Mouse (Mus musculus): ENCODE data around the gene Myo1e. TPM values are rescaled to one million over a fixed set of nuclear protein-coding genes. Genes with fewer than 3 reads are reported as not detected.

Myo1e gene
- total RNA-seq, 2 experiments from 2014 or later = 5.7 to 11.7 TPM

GRCm38 (mm10) chr9:70203267-70204076 is 3.7 kb upstream of the Myo1e start:
- TF ChIP-seq CTCF (IDR thresholded peaks at IDR 0.05) = no peak
- no peak for DNase-seq
- H3K4me3 ChIP-seq = no peak overlapping the region
- intact Hi-C loops (cut with DNase I) = no loop called here
- no peak overlapping the region for H3K27ac ChIP-seq

DNA sequence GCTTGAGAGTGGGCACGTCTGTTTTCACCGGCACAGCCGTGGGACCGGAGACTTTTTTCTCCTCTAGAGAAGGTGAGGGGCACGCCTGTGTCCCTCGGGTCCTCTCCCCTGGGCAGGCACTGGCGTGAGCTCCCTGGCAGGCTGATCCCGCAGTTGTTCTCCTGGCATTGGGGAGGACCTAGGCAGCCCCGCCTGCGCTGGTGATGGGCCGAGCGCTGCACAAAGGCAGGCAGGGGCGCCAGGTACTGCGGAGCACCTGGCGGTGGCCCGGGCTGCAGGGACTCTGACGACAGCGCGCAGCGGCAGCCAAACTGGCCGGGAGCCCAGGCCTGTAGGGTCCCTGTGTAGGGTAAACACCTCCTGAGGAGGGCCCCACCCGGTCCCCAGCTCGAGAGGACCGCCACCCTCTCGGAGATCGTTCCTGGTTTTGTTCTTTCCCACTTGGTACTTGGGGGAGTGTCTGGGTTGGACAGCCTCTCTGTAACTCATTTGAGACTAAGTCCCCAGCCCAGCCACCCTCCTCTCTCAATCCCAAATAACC is 901 bp downstream of the Myo1e start:
- no peak for TF ChIP-seq CTCF (IDR thresholded peaks at IDR 0.05)
- Histone ChIP-seq H3K27ac (peak overlapping the region; percentile 96), H3K4me3 (peak overlapping the region; percentile 84)
- DNase-seq = peak; percentile 79
- intact Hi-C loops (cut with DNase I) = loop anchor here (5.0 kb wide), 2 partner anchors 114 to 184 kb away; no protein-coding TSS in a partner anchor

GRCm38 (mm10) chr9:70208751-70209150 is 1.6 kb downstream of the Myo1e start:
- no peak for DNase-seq
- H3K27ac ChIP-seq = peak overlapping the region; percentile 96
- TF ChIP-seq CTCF (IDR thresholded peaks at IDR 0.05) = no peak
- H3K4me3 ChIP-seq = peak overlapping the region; percentile 84
- intact Hi-C loops (cut with DNase I) = loop anchor here (5.0 kb wide), 2 partner anchors 114 to 184 kb away; no protein-coding TSS in a partner anchor

DNA sequence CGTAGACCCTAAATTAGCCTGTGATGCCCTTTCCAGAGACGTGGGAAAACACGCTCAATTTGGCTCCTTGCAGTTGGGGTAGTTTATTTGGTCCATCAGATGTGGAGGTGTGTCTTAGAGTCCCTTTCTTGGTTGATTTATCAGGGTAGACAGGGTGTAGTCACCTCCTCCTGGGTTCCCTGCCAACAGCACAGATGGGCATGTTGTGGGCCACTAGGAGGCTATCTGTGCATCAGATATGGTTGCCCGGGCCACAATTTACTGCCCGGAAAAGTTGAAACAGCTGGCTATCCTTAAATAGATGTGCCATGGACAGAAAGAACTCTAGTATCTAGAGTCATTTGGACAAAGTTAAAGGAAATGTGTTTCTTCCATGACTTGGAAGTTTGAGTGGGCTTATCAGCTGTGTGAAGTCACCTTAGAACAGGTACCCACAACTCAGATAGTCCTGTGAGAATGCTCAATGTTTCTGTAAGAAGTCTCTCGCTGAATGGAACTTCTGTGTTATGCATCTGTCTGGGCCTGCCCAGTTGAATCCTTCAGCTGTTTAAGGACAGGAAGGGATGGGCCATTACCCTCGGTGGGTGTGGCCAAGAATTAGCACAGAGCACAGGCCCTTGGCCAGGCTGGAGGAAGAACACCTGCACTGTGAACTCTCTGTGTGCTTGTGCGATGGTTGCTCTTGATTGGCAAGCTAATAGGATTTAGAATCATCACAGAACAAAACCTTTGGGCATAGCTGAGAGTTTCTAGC is 2.3 kb downstream of the Myo1e start:
- intact Hi-C loops (cut with DNase I) = loop anchor here (2.0 to 5.0 kb wide), 4 partner anchors 38 to 183 kb away; no protein-coding TSS in a partner anchor
- Histone ChIP-seq H3K4me3 (peak overlapping the region; percentile 84), H3K27ac (peak overlapping the region; percentile 96)
- peak; percentile 62 for DNase-seq
- TF ChIP-seq CTCF (IDR thresholded peaks at IDR 0.05) = peak; percentile 32

DNA sequence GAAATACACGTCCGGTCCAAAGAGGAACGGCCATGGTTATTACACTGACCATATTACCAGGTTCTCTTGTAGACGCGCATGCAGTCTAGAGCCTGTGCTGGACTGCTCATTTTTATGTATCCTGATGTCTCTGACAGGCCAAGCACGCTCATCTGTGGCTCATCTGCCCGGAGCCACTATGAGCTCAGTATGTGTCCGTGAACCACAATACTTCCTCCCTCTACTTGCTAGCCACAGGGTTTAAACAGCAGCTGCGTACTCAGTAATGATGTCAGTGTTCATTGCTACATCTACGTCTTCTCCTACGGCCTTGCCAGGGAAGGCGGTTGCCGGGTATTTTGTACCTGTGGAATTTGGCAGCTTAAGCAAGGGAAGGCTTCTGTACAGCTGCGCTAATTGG is 4.5 kb downstream of the Myo1e start:
- TF ChIP-seq CTCF (IDR thresholded peaks at IDR 0.05) = no peak
- DNase-seq = no peak
- peak overlapping the region; percentile 9 for H3K4me3 ChIP-seq
- peak overlapping the region; percentile 44 for H3K27ac ChIP-seq
- intact Hi-C loops (cut with DNase I) = loop anchor here (2.0 to 5.0 kb wide), 2 partner anchors 36 to 49 kb away; no protein-coding TSS in a partner anchor

DNA sequence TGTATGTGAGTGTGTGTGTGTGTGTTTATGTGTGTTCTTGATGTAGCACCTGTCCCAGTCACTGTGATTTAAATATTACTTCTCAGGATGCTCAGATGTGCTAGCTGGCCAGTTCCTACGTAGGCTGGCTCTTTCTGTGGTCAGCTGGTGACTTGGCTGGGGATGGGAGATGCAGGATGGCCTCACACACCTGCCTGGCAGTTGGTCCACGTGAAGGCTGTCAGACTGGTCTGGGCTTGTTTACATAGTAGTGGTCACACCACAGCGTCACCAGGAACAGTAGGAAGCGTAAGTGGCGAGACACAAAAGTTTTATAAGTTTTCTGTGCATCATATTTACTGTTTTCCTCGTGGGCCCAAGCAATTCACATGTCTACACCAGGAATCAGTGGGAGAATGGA is 9.4 kb downstream of the Myo1e start:
- no peak for TF ChIP-seq CTCF (IDR thresholded peaks at IDR 0.05)
- intact Hi-C loops (cut with DNase I) = no loop called here

DNA sequence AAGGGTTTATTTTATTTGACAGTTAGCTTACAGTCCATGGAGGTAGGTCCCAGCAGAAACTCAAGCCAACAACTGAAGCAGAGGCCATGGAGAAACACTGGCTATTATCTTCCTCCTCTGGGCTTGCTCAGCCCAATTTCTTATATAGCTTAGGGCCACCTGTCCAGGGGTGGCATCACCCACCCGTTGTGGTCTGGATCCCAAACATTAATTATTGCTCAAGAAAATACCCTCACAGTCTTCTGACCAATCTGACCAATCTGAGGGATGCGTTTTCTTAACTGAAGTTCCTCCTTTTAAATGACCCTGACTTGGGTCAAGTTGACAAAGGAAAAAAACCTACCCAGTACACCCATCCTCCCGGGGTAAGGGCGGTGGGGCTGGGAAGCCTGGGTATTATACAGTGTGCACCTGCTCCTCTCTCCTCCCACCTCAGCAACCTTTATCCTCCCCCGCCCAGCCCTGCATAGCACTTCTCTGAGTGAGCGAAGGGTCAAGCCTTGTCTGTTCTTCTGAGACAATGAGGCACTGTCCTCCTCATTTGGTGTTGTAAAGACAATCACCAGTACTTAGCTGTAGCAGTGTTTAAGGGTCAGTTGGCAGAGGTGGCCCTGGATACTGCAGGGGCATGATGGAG is 12.3 kb downstream of the Myo1e start:
- H3K4me3 ChIP-seq = no peak overlapping the region
- no peak for TF ChIP-seq CTCF (IDR thresholded peaks at IDR 0.05)
- DNase-seq = no peak
- H3K27ac ChIP-seq = no peak overlapping the region; the same call in 1 of the 2 replicates
- intact Hi-C loops (cut with DNase I) = no loop called here

More for the DNA sequence above, 9.4 kb downstream of the Myo1e start:
- DNase-seq = no peak
- Histone ChIP-seq H3K4me3 (no peak overlapping the region), H3K27ac (no peak overlapping the region)

DNA sequence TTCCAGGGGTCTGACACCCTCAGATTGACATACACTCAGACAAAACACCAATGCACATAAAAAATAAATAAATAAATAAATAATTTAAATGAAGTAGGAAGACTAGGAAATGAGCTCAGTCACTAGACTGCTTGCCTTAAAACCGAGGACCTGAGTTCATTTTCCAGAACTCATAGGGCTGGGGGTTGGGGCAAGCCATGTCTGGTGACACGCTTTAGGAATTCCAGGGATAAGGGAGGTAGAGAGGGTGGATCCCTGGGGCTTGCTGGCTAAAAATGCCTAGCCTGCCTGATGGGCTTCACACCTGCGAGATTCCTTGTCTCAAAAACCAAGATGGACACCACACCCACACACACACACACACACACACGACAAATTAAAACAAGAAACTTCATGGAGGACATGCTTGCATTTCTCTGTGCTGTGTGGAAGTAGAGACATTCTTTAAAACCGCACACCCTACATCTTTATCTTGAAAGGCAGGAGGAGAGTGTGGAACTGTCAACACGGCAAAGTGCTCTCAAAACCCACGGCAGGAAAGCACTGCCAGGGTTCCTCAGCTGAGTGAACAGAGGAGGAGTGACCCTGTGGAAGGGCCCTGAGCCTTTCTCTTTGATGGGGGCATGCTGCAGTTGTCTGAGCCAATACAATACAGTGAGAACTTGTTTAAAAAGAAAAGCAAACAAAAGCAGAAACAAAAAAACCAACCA is 13.5 kb downstream of the Myo1e start:
- Histone ChIP-seq H3K27ac (peak overlapping the region; percentile 6; the same call in 1 of the 2 replicates), H3K4me3 (no peak overlapping the region)
- no peak for DNase-seq
- intact Hi-C loops (cut with DNase I) = no loop called here
- TF ChIP-seq CTCF (IDR thresholded peaks at IDR 0.05) = no peak

DNA sequence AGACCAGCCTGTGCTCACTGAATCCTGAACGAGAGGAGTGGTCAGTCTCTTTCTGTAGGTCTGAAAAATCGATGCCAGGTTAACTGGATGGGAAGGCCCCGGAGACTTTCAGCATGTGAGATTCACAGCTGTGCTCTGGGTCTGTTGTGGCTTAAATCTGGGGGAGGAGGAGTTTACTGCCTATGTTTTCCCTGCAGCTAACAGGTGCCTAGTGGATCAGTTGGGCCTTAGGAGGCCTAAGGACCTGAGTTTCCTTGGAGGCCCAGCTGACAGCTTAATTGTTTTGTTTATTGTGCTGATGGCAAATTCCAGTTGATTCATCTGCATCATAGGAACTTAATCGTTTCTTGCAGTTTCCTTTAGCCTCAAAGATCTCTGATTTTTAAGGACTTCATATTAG is 16.0 kb downstream of the Myo1e start:
- TF ChIP-seq CTCF (IDR thresholded peaks at IDR 0.05) = no peak
- Histone ChIP-seq H3K27ac (peak overlapping the region; percentile 71), H3K4me3 (no peak overlapping the region)
- intact Hi-C loops (cut with DNase I) = no loop called here
- DNase-seq = no peak

GRCm38 (mm10) chr9:70224046-70224445 is 16.9 kb downstream of the Myo1e start:
- TF ChIP-seq CTCF (IDR thresholded peaks at IDR 0.05) = no peak
- intact Hi-C loops (cut with DNase I) = no loop called here
- H3K27ac ChIP-seq = peak overlapping the region; percentile 71
- peak overlapping the region; percentile 36 for H3K4me3 ChIP-seq
- no peak for DNase-seq

DNA sequence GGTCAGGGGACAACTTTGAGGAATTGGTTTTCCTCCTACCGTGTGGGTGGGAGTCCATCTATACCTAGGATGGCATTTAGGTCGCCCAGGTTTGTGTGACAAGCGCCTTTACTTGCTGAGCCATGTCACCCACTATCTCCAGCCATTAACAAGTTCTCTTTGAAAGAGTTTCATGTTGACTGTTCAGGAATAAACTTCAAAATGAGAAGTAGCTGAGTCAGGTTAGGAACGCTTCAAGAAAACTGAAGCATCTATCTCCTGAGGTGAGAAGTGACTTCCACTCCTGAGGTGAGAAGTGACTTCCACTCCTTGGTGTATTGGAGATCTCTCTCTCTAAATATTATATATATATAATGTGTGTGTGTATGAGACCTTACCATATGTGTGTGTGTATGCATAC is 19.2 kb downstream of the Myo1e start:
- no peak for DNase-seq
- H3K4me3 ChIP-seq = no peak overlapping the region
- H3K27ac ChIP-seq = no peak overlapping the region
- intact Hi-C loops (cut with DNase I) = no loop called here
- no peak for TF ChIP-seq CTCF (IDR thresholded peaks at IDR 0.05)

DNA sequence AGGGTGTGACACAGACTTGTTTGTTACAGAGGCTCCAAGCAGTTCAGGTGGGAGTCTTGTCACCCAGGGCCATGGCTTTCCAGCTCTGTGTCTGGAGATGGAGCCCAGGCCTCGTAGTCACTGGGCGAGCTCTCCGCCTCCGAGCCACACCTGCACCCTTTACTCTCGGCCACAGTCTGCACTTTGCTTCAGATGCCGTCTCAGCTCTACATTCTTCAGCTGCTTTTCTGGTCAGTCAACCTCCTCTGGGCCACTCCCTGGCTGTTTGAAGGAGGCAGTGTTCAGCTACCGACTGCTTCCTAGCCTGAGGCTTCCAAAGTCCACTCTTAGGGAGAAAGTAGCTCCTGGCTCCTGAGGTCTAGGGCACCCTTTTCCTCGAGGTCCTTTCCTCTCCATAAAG is 22.7 kb downstream of the Myo1e start:
- Histone ChIP-seq H3K4me3 (no peak overlapping the region), H3K27ac (peak overlapping the region; percentile 16; the same call in 1 of the 2 replicates)
- intact Hi-C loops (cut with DNase I) = no loop called here
- no peak for DNase-seq
- TF ChIP-seq CTCF (IDR thresholded peaks at IDR 0.05) = no peak
